Mouse (Mus musculus): ENCODE measurements around the gene Itga8. TPM values are rescaled to one million over a fixed set of nuclear protein-coding genes. Genes with fewer than 3 reads are reported as not detected.

Itga8 gene
- total RNA-seq, 2 experiments from 2014 or later, result 4.8 to 5.8 TPM

- no peak for DNase-seq
Measured at GRCm38 (mm10) chr2:12085492-12085891, 216.2 kb downstream of the Itga8 start.

- DNase-seq, result no peak
Measured at GRCm38 (mm10) chr2:12084341-12084740, 217.4 kb downstream of the Itga8 start.

GRCm38 (mm10) chr2:12077266-12077891 lies 224.3 kb downstream of the Itga8 start:
- DNase-seq, result no peak

GRCm38 (mm10) chr2:12065669-12066399 lies 235.9 kb downstream of the Itga8 start:
- DNase-seq, result no peak

GRCm38 (mm10) chr2:12060034-12060723 lies 241.5 kb downstream of the Itga8 start:
- DNase-seq, result peak; percentile 9 to 27

Other genes starting within 250 kb of the Itga8 start
- 10 to 100 TPM; 14.8 to 17.0 TPM for gene Mindy3, start 117.5 kb upstream of the Itga8 start, total RNA-seq (2021)

All from heart, adult 18-20 months (tissue).